Mouse (Mus musculus) hindbrain, embryonic 14.5 days (tissue): ENCODE results near the gene Ddah1. TPM values are rescaled to one million over a fixed set of nuclear protein-coding genes. Genes with fewer than 3 reads are reported as not detected.

ENCODE experiments used
- ATAC-seq: fragments of 200-750 bp; cut with Nextera tagmentation; 2 replicates; pipeline ENCODE4 v1.8.0; 2017; ENCODE audit warnings: moderate number of reproducible peaks, mild to moderate bottlenecking, moderate TSS enrichment, moderate library complexity; ENCODE audit not compliant: low FRiP score
- DNase-seq: peaks from one replicate; pipeline ENCODE4 v3.0.0-alpha.2; 2015; ENCODE audit warnings: low spot score
- H3K27ac ChIP-seq: fragments of 300-500 bp; sonication (generic); 2 replicates; pipeline ENCODE4 v1.5.1; 2014; ENCODE audit warnings: mild to moderate bottlenecking, moderate library complexity
- H3K27me3 ChIP-seq: fragments of 300-500 bp; sonication (generic); 2 replicates; pipeline ENCODE4 v1.6.1; 2014; ENCODE audit warnings: mild to moderate bottlenecking, low read length, mixed read lengths; ENCODE audit not compliant: control insufficient read depth, insufficient read depth
- H3K36me3 ChIP-seq: fragments of 300-500 bp; sonication (generic); replicated peaks from 2 replicates; pipeline ENCODE4 v1.6.1; 2014; ENCODE audit not compliant: control insufficient read depth, insufficient read depth
- H3K4me1 ChIP-seq: fragments of 300-500 bp; sonication (generic); replicated peaks from 2 replicates; pipeline ENCODE4 v1.6.1; 2014; ENCODE audit warnings: antibody characterized with exemption, low read length, mixed read lengths; ENCODE audit not compliant: control insufficient read depth, insufficient read depth
- H3K4me2 ChIP-seq: fragments of 300-500 bp; sonication (generic); replicated peaks from 2 replicates; pipeline ENCODE4 v1.6.1; 2014; ENCODE audit warnings: mild to moderate bottlenecking, moderate library complexity
- H3K4me3 ChIP-seq: fragments of 300-500 bp; sonication (generic); replicated peaks from 2 replicates; pipeline ENCODE4 v1.5.1; 2014; ENCODE audit warnings: mild to moderate bottlenecking, low read length
- H3K9ac ChIP-seq: fragments of 300-500 bp; sonication (generic); 2 replicates; pipeline ENCODE4 v1.6.1; 2014
- H3K9me3 ChIP-seq: fragments of 300-500 bp; sonication (generic); 2 replicates; pipeline ENCODE4 v1.6.1; 2016; ENCODE audit warnings: low read length; ENCODE audit not compliant: control insufficient read depth
- WGBS: fragments of 180-500 bp; shearing (Covaris S2); extraction: QIAGEN DNeasy Blood & Tissue Kit; methylation state at CpG from one replicate; pipeline ENCODE4 v1.1.7; 2014; 5-methylcytosine and 5-hydroxymethylcytosine counted together
- polyA plus RNA-seq: library from polyadenylated mRNA; unstranded; fragments of >200 nt; fragmentation: Nextera tagmentation; extraction: Ambion mirVana; gene quantifications from 2 replicates; pipeline ENCODE4 v1.2.1, GENCODE M21; 2014

Ddah1 gene
- polyA plus RNA-seq, 1 experiment from 2014 or later, result 102 TPM

DNA sequence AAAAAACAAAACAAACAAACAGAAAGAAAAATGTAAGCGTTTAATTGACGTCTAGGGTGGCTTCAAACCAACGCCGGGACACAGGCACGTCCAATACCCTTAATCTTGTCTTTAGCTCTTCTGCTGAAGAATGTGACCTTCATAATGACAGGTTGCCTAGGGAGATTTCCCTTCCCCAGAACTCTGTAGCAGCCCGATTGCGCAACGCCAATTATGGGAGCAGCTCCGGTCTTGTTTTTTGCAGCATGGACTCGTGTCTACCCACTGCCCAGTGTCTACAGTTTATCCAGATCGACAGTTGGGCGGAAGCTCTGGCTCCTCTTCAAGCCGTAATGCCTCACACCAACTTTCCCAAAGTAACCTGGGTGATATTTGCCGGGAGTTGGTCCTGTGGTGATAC lies 19.8 kb upstream of the Ddah1 start:
- Histone ChIP-seq H3K4me1 (peaks cover 9% of the 10 kb centered on the region; the same call in 1 of the 2 replicates), H3K4me3 (no peak overlapping the region), H3K27ac (no peak overlapping the region), H3K9ac (no peak overlapping the region), H3K4me2 (no peak overlapping the region), H3K9me3 (no peaks in the 10 kb centered on the region), H3K27me3 (no peaks in the 10 kb centered on the region), H3K36me3 (no peaks in the 10 kb centered on the region)
- DNase-seq (no peak), ATAC-seq (no peak)
- 88% methylated on average over 14 of the region's 14 CpGs for WGBS

GRCm38 (mm10) chr3:145739904-145740303 lies 18.6 kb upstream of the Ddah1 start:
- H3K36me3 ChIP-seq, result no peaks in the 10 kb centered on the region
- H3K4me3 ChIP-seq, result no peak overlapping the region
- no peaks in the 10 kb centered on the region for H3K9me3 ChIP-seq
- no peaks in the 10 kb centered on the region for H3K27me3 ChIP-seq
- H3K27ac ChIP-seq, result no peak overlapping the region
- DNase-seq, result no peak
- H3K4me2 ChIP-seq, result no peak overlapping the region
- 69% methylated on average over 7 of the region's 7 CpGs for WGBS
- no peak overlapping the region for H3K9ac ChIP-seq
- ATAC-seq, result no peak
- peaks cover 9% of the 10 kb centered on the region; the same call in 1 of the 2 replicates for H3K4me1 ChIP-seq

GRCm38 (mm10) chr3:145743050-145743449 lies 15.4 kb upstream of the Ddah1 start:
- H3K4me2 ChIP-seq, result 0 out of 2 replicates have a peak overlapping the region, but pooled peaks have one; percentile 2
- no peak overlapping the region for H3K27ac ChIP-seq
- DNase-seq, result no peak

DNA sequence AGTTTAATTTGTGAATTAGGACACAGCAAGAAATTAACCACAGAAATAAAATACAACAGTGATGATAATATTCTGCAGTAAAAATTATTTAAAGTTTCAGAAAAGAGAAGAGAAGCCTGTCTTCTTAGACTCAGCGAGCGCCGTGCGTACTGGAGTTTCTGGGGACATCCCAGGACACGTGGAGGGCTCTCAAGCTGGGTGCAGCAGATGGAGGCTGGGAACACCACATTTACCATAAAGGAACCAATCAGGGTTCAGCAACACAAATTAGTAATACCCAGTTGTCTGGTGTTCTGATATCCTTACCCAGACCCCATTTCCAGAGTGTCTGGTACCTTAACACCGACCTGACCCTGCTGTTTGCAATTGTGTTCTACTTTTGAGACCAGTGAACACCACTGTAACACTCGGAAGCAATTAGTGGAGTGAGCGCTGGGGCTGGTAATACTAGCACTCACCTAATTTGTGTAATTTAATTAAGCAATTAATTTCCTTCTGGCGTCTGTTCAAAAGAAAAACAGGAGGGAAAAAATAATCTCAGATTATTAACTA lies 14.9 kb upstream of the Ddah1 start:
- Histone ChIP-seq H3K36me3 (no peaks in the 10 kb centered on the region), H3K9me3 (no peaks in the 10 kb centered on the region), H3K27ac (no peak overlapping the region), H3K27me3 (no peaks in the 10 kb centered on the region), H3K9ac (no peak overlapping the region), H3K4me2 (no peak overlapping the region), H3K4me3 (no peak overlapping the region), H3K4me1 (peaks cover 9% of the 10 kb centered on the region; the same call in 1 of the 2 replicates)
- DNase-seq (no peak), ATAC-seq (peak; percentile 60; the same call in 1 of the 2 replicates)
- 59% methylated on average over 9 of the region's 9 CpGs for WGBS

More at GRCm38 (mm10) chr3:145743050-145743449, 15.4 kb upstream of the Ddah1 start:
- no peak overlapping the region for H3K9ac ChIP-seq
- WGBS, result 47% methylated on average over 9 of the region's 9 CpGs
- no peaks in the 10 kb centered on the region for H3K9me3 ChIP-seq
- H3K4me3 ChIP-seq, result no peak overlapping the region
- peaks cover 9% of the 10 kb centered on the region; the same call in 1 of the 2 replicates for H3K4me1 ChIP-seq
- no peak for ATAC-seq
- H3K36me3 ChIP-seq, result no peaks in the 10 kb centered on the region
- H3K27me3 ChIP-seq, result no peaks in the 10 kb centered on the region

DNA sequence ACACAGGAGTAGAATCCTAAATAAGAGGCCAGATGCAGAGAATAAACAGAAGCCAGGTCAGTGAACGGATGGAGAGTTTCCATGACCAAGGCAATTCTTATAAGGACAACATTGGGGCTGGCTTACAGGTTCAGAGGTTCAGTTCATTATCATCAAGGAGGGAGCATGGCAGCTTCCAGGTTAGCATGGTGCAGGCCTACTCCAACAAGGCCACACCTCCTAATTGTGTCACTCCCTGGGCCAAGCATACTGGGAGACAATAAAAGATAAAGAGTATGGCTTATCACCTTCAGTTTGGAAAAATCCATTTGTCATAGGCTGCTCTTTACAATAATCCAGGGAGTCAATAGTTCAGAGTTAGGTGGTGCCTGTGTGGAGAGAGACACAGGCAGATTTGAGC lies 9.8 kb upstream of the Ddah1 start:
- H3K4me3 ChIP-seq, result no peak overlapping the region
- WGBS, result 74% methylated on average over 1 of the region's 1 CpGs
- no peaks in the 10 kb centered on the region for H3K27me3 ChIP-seq
- H3K4me1 ChIP-seq, result 0 out of 2 replicates have a peak, but pooled peaks cover under 1% of the 10 kb centered on the region
- H3K9me3 ChIP-seq, result no peaks in the 10 kb centered on the region
- no peak overlapping the region for H3K27ac ChIP-seq
- no peak for ATAC-seq
- no peak overlapping the region for H3K4me2 ChIP-seq
- H3K9ac ChIP-seq, result no peak overlapping the region
- H3K36me3 ChIP-seq, result no peaks in the 10 kb centered on the region
- DNase-seq, result no peak

GRCm38 (mm10) chr3:145756457-145756856 lies 2.0 kb upstream of the Ddah1 start:
- Histone ChIP-seq H3K4me1 (peaks cover 12% of the 10 kb centered on the region; the same call in 1 of the 2 replicates), H3K27me3 (no peaks in the 10 kb centered on the region), H3K9ac (no peak overlapping the region), H3K27ac (no peak overlapping the region), H3K9me3 (no peaks in the 10 kb centered on the region), H3K4me3 (no peak overlapping the region), H3K36me3 (no peaks in the 10 kb centered on the region), H3K4me2 (no peak overlapping the region)
- no peak for DNase-seq
- WGBS, result 86% methylated on average over 8 of the region's 8 CpGs
- no peak for ATAC-seq

- H3K9me3 ChIP-seq, result no peaks in the 10 kb centered on the region
- no peak overlapping the region for H3K27ac ChIP-seq
- WGBS, result 74% methylated on average over 8 of the region's 8 CpGs
- ATAC-seq, result no peak
- no peaks in the 10 kb centered on the region for H3K36me3 ChIP-seq
- H3K4me2 ChIP-seq, result no peak overlapping the region
- H3K4me1 ChIP-seq, result peaks cover 12% of the 10 kb centered on the region; the same call in 1 of the 2 replicates
- no peak for DNase-seq
- H3K27me3 ChIP-seq, result no peaks in the 10 kb centered on the region
- no peak overlapping the region for H3K4me3 ChIP-seq
- no peak overlapping the region for H3K9ac ChIP-seq
Measured at GRCm38 (mm10) chr3:145757177-145757576, 1.3 kb upstream of the Ddah1 start.

DNA sequence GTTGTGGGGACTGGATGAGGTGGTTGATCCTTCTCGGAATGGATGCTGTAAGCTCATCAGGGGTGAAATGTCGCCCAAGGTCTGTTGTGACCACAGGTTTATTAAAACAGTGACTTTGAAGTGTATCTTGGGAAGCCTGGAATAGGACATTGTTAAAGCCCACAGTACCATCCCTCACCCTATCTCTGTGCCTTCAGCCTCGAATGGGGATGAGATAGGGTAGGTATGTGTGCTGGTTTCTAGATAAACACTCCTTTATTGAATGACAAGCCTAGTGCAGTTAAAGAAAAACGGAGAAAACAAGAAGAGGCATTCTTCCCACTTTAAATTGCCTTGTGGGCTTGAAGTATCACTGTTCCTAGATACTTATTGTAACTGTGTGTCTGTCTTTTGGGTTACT lies 631 bp upstream of the Ddah1 start:
- no peaks in the 10 kb centered on the region for H3K36me3 ChIP-seq
- 58% methylated on average over 4 of the region's 4 CpGs for WGBS
- H3K9ac ChIP-seq, result peak overlapping the region; percentile 90; the same call in 1 of the 2 replicates
- no peak for DNase-seq
- peaks cover 12% of the 10 kb centered on the region; the same call in 1 of the 2 replicates for H3K4me1 ChIP-seq
- no peaks in the 10 kb centered on the region for H3K27me3 ChIP-seq
- no peak overlapping the region for H3K27ac ChIP-seq
- H3K4me3 ChIP-seq, result peak overlapping the region; percentile 66; the same call in 1 of the 2 replicates
- H3K9me3 ChIP-seq, result no peaks in the 10 kb centered on the region
- peak overlapping the region; percentile 98 for H3K4me2 ChIP-seq
- no peak for ATAC-seq

DNA sequence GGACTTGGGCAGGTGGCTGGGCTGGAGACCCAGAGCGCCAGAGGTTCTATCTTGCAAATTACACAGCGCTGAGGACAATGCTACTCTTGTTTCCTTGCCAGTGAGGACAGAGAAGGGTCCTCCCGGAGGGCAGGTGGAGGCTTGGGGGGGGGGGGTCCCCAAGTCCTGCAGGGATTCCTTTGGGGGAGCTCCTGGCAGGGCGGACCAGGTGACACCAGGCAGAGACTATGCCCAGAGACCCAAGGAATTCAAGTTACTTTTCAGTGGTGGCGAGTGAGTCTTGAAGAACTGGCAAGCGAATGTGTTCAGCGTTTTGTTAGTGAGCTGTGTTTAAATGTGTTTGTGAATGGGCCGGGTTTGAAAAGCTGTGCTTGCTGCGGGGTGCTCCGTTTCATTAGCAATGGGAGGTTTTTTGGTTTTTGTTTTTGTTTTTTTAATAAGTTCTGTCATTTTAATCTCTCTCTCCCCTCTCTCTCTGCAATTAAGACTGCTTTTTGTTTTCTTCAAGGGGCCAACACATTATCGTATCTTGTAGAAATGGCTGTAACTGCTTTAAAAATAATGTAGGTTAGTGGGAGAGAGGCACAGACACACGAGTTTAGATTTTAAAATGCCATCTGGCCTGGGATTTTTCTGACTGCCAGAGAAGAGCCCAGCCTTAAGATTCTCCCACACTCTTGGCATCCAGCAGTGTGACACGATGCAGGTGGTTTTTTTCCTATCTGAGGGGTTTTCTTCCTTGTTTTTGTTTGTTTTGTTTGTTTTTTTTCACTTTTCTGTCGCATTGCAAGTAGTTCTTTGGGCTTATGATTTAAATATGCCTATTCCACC lies 1.1 kb downstream of the Ddah1 start:
- WGBS, result 9% methylated on average over 14 of the region's 14 CpGs
- Histone ChIP-seq H3K4me2 (peak overlapping the region; percentile 98), H3K9me3 (no peaks in the 10 kb centered on the region), H3K4me1 (peaks cover 12% of the 10 kb centered on the region; the same call in 1 of the 2 replicates), H3K27ac (peak overlapping the region; percentile 86), H3K27me3 (no peaks in the 10 kb centered on the region), H3K4me3 (peak overlapping the region; percentile 66), H3K36me3 (no peaks in the 10 kb centered on the region), H3K9ac (peak overlapping the region; percentile 90)
- DNase-seq (no peak), ATAC-seq (no peak; the same call in 1 of the 2 replicates)
